Mouse (Mus musculus) MEL (cell line): ENCODE measurements around the gene Klf16.
A peak's percentile ranks its signal among the peaks of the same experiment; 100 is the strongest.

Experiments
- CTCF ChIP-seq, 3 experiments: IDR thresholded peaks in 2 of 3; conservative IDR thresholded peaks in 1 of 3; 2 replicates each; pipeline ENCODE4 v1.5.1; 2011 to 2012; ENCODE audit warnings: low read length in 3 of 3, low read depth in 2 of 3, mild to moderate bottlenecking in 2 of 3, improper control_type of control experiment in 1 of 3, inconsistent platforms in 1 of 3, mixed read lengths in 1 of 3, moderate library complexity in 1 of 3; ENCODE audit not compliant: control insufficient read depth in 1 of 3, insufficient read depth in 1 of 3, poor library complexity in 1 of 3, severe bottlenecking in 1 of 3
- EP300 ChIP-seq, 2 experiments: IDR thresholded peaks; 2 replicates each; pipeline ENCODE4 v1.6.1; 2011; ENCODE audit warnings: improper control_type of control experiment in 2 of 2, low read length in 2 of 2, low read depth in 1 of 2, mild to moderate bottlenecking in 1 of 2
- ETS1 ChIP-seq: IDR thresholded peaks from 2 replicates; pipeline ENCODE4 v1.6.1; 2012; ENCODE audit warnings: low read depth, mild to moderate bottlenecking, inconsistent platforms, low read length, improper control_type of control experiment, moderate library complexity
- GATA1 ChIP-seq: IDR thresholded peaks from 2 replicates; pipeline ENCODE4 v1.6.1; 2011; ENCODE audit warnings: low read depth, low read length, improper control_type of control experiment
- KAT2A ChIP-seq: conservative IDR thresholded peaks from 2 replicates; pipeline ENCODE4 v1.6.1; 2012; ENCODE audit warnings: low read depth, low read length, improper control_type of control experiment, inconsistent platforms
- MAX ChIP-seq: IDR thresholded peaks from 2 replicates; pipeline ENCODE4 v1.6.1; 2011; ENCODE audit warnings: low read length, improper control_type of control experiment
- MXI1 ChIP-seq: IDR thresholded peaks from 2 replicates; pipeline ENCODE4 v1.6.1; 2011; ENCODE audit warnings: mild to moderate bottlenecking, low read depth, low read length, improper control_type of control experiment

- TF ChIP-seq MXI1: no peak
- no peak for TF ChIP-seq EP300 (IDR thresholded peaks at IDR 0.05; ENCODE audit: low read depth in 1 of 2, low read length in 2 of 2)
- TF ChIP-seq CTCF (IDR thresholded peaks at IDR 0.05 in 2 of 3, conservative IDR thresholded peaks at IDR 0.05 in 1 of 3; ENCODE audit: control insufficient read depth in 1 of 3, insufficient read depth in 1 of 3, low read depth in 2 of 3, low read length in 3 of 3, poor library complexity in 1 of 3, severe bottlenecking in 1 of 3): peak in 2 of 3 experiments; percentile 65; a peak in 4 of 6 replicates
- no peak for TF ChIP-seq MAX
- no peak for TF ChIP-seq KAT2A
- no peak for TF ChIP-seq ETS1
- no peak for TF ChIP-seq GATA1
Observed at GRCm38 (mm10) chr10:80519287-80519686, 57.8 kb downstream of the Klf16 start.
